Mouse (Mus musculus): Measurements from ENCODE around the gene Il1r2. TPM values are rescaled to one million over a fixed set of nuclear protein-coding genes. Genes with fewer than 3 reads are reported as not detected.

The Il1r2 gene
- polyA plus RNA-seq, 1 experiment: not detected

DNA sequence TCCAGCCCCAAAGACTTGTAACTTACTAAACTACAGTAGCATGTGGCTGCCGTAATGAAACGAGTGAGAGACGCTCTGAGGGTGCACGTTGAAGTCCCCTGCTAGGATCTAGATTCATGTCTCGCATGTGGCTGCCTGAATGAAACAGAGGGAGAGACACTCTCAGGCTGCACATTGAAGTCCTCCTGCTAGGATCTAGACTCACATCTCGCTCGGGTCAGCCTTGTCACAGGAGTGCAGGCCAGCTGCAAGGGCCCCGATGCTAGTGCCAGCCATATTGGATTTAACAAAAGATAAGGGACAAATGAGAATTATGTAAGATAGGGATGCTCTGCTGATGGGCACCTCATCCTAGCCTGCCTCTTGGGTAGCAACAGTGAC lies 42.9 kb upstream of the Il1r2 start:
- Histone ChIP-seq H3K27ac (ENCODE audit: control insufficient read depth, insufficient read depth, low read depth, low read length) (no peak overlapping the region), H3K36me3 (ENCODE audit: control insufficient read depth, insufficient read depth, low read length) (no peaks in the 10 kb centered on the region), H3K4me1 (ENCODE audit: control insufficient read depth, insufficient read depth, low read length) (no peaks in the 10 kb centered on the region), H3K27me3 (ENCODE audit: control insufficient read depth, insufficient read depth, low read length) (no peaks in the 10 kb centered on the region), H3K4me3 (ENCODE audit: control insufficient read depth, low read depth, low read length) (no peak overlapping the region)
- TF ChIP-seq POLR2A (IDR thresholded peaks at IDR 0.05; ENCODE audit: control insufficient read depth, low read depth, low read length) (no peak), CTCF (IDR thresholded peaks at IDR 0.05; ENCODE audit: control insufficient read depth, insufficient read depth, insufficient replicate concordance, low read depth, low read length) (no peak)

DNA sequence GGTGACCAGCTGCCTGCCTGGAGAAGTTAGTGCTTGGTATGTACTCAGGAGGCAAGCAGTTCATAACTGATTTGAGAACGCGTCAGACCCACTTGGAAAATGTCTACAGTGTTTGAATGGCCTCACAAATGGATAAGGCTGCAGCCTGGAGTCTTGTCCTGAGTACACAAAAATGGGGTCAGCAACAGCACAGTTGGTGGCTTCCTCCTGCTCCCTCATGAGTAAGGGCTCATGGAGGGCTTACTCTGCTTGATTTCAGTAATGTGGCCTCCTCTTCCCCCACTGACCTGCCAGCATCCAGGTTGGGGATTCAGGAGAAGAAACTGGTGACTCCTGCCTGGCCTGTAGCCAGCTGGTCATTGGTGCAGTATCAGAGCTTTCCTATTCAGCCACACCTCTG lies 42.3 kb upstream of the Il1r2 start:
- Histone ChIP-seq H3K36me3 (ENCODE audit: control insufficient read depth, insufficient read depth, low read length) (no peaks in the 10 kb centered on the region), H3K4me3 (ENCODE audit: control insufficient read depth, low read depth, low read length) (no peak overlapping the region), H3K27me3 (ENCODE audit: control insufficient read depth, insufficient read depth, low read length) (no peaks in the 10 kb centered on the region), H3K27ac (ENCODE audit: control insufficient read depth, insufficient read depth, low read depth, low read length) (no peak overlapping the region), H3K4me1 (ENCODE audit: control insufficient read depth, insufficient read depth, low read length) (no peaks in the 10 kb centered on the region)
- no peak for TF ChIP-seq POLR2A (IDR thresholded peaks at IDR 0.05; ENCODE audit: control insufficient read depth, low read depth, low read length)
- TF ChIP-seq CTCF (IDR thresholded peaks at IDR 0.05; ENCODE audit: control insufficient read depth, insufficient read depth, insufficient replicate concordance, low read depth, low read length): no peak

GRCm38 (mm10) chr1:40033315-40033714 lies 40.6 kb upstream of the Il1r2 start:
- Histone ChIP-seq H3K4me1 (ENCODE audit: control insufficient read depth, insufficient read depth, low read length) (no peaks in the 10 kb centered on the region), H3K36me3 (ENCODE audit: control insufficient read depth, insufficient read depth, low read length) (no peaks in the 10 kb centered on the region), H3K4me3 (ENCODE audit: control insufficient read depth, low read depth, low read length) (no peak overlapping the region), H3K27ac (ENCODE audit: control insufficient read depth, insufficient read depth, low read depth, low read length) (no peak overlapping the region), H3K27me3 (ENCODE audit: control insufficient read depth, insufficient read depth, low read length) (no peaks in the 10 kb centered on the region)
- TF ChIP-seq POLR2A (IDR thresholded peaks at IDR 0.05; ENCODE audit: control insufficient read depth, low read depth, low read length) (no peak), CTCF (IDR thresholded peaks at IDR 0.05; ENCODE audit: control insufficient read depth, insufficient read depth, insufficient replicate concordance, low read depth, low read length) (no peak)

GRCm38 (mm10) chr1:40033743-40034420 lies 40.0 kb upstream of the Il1r2 start:
- no peak for TF ChIP-seq POLR2A (IDR thresholded peaks at IDR 0.05; ENCODE audit: control insufficient read depth, low read depth, low read length)
- TF ChIP-seq CTCF (IDR thresholded peaks at IDR 0.05; ENCODE audit: control insufficient read depth, insufficient read depth, insufficient replicate concordance, low read depth, low read length): no peak
- H3K4me3 ChIP-seq (ENCODE audit: control insufficient read depth, low read depth, low read length): no peak overlapping the region

DNA sequence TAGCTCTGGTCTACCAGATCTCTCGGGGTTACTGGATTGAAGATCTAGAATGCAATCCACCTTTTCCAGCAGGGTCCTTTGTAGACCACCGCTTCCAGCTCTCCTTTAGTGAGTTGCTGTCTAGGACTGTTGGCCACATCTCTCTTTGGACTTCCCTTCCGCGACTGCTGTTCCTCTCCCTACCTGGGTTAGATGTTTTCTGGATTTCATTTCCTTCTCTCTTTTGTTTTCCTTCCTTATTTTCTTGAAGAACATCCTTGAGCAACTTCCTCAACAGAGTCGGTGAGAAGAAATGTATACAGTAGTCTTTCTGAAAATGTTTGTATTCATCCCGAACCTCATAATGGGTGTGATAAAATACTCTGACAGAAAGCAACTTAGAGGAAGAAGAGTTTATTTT lies 36.0 kb upstream of the Il1r2 start:
- Histone ChIP-seq H3K4me3 (ENCODE audit: control insufficient read depth, low read depth, low read length) (no peak overlapping the region), H3K27me3 (ENCODE audit: control insufficient read depth, insufficient read depth, low read length) (no peaks in the 10 kb centered on the region), H3K27ac (ENCODE audit: control insufficient read depth, insufficient read depth, low read depth, low read length) (no peak overlapping the region), H3K4me1 (ENCODE audit: control insufficient read depth, insufficient read depth, low read length) (no peaks in the 10 kb centered on the region), H3K36me3 (ENCODE audit: control insufficient read depth, insufficient read depth, low read length) (no peaks in the 10 kb centered on the region)
- TF ChIP-seq POLR2A (IDR thresholded peaks at IDR 0.05; ENCODE audit: control insufficient read depth, low read depth, low read length): no peak
- no peak for TF ChIP-seq CTCF (IDR thresholded peaks at IDR 0.05; ENCODE audit: control insufficient read depth, insufficient read depth, insufficient replicate concordance, low read depth, low read length)

More at GRCm38 (mm10) chr1:40033743-40034420, 40.0 kb upstream of the Il1r2 start:
- Histone ChIP-seq H3K27ac (ENCODE audit: control insufficient read depth, insufficient read depth, low read depth, low read length) (no peak overlapping the region), H3K36me3 (ENCODE audit: control insufficient read depth, insufficient read depth, low read length) (no peaks in the 10 kb centered on the region), H3K4me1 (ENCODE audit: control insufficient read depth, insufficient read depth, low read length) (no peaks in the 10 kb centered on the region), H3K27me3 (ENCODE audit: control insufficient read depth, insufficient read depth, low read length) (no peaks in the 10 kb centered on the region)

DNA sequence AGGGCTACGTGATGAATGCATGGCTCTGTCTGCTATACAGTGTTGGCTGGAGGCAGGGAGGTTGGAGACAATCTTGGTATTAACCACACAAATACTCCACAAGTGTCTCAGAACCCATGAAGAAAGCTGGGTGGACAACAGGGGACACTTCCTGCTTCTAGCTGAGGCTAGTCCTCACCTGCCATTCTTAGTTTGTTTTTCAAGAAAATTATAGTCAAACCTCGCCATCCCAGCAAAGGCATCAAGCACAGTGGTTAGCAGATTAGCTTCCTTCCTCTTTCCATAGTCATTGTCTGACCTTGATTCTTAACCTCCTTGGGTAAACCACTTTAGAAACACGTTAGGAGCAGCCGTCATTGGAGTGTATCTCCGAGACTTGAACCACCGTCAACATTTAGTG lies 28.2 kb upstream of the Il1r2 start:
- Histone ChIP-seq H3K27ac (ENCODE audit: control insufficient read depth, insufficient read depth, low read depth, low read length) (no peak overlapping the region), H3K4me3 (ENCODE audit: control insufficient read depth, low read depth, low read length) (no peak overlapping the region), H3K4me1 (ENCODE audit: control insufficient read depth, insufficient read depth, low read length) (no peaks in the 10 kb centered on the region), H3K27me3 (ENCODE audit: control insufficient read depth, insufficient read depth, low read length) (no peaks in the 10 kb centered on the region), H3K36me3 (ENCODE audit: control insufficient read depth, insufficient read depth, low read length) (no peaks in the 10 kb centered on the region)
- TF ChIP-seq POLR2A (IDR thresholded peaks at IDR 0.05; ENCODE audit: control insufficient read depth, low read depth, low read length) (no peak), CTCF (IDR thresholded peaks at IDR 0.05; ENCODE audit: control insufficient read depth, insufficient read depth, insufficient replicate concordance, low read depth, low read length) (no peak)

DNA sequence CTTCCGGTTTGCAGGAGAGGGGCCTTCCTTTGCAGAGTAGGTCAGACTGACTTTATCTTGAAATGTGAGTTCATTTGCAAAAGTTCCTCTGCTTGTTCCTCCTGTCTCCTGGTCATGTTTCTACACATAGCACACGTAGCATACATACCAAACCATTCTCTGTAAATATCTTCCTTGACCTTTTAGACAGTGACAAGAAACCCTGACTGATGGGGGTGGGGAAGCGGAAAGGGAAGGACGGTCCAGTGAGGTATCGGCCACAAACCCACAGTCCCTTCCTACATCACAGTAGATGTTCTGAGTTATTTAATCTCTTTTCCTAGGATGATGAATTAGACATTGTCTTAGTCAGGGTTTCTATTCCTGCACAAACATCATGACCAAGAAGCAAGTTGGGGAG lies 27.3 kb upstream of the Il1r2 start:
- Histone ChIP-seq H3K27ac (ENCODE audit: control insufficient read depth, insufficient read depth, low read depth, low read length) (no peak overlapping the region), H3K36me3 (ENCODE audit: control insufficient read depth, insufficient read depth, low read length) (no peaks in the 10 kb centered on the region), H3K4me3 (ENCODE audit: control insufficient read depth, low read depth, low read length) (no peak overlapping the region), H3K27me3 (ENCODE audit: control insufficient read depth, insufficient read depth, low read length) (no peaks in the 10 kb centered on the region), H3K4me1 (ENCODE audit: control insufficient read depth, insufficient read depth, low read length) (no peaks in the 10 kb centered on the region)
- no peak for TF ChIP-seq POLR2A (IDR thresholded peaks at IDR 0.05; ENCODE audit: control insufficient read depth, low read depth, low read length)
- TF ChIP-seq CTCF (IDR thresholded peaks at IDR 0.05; ENCODE audit: control insufficient read depth, insufficient read depth, insufficient replicate concordance, low read depth, low read length): no peak

Measured in testis, adult 2 months (tissue).